Mouse (Mus musculus): ENCODE measurements around the gene Scarb1. TPM values are rescaled to one million over a fixed set of nuclear protein-coding genes. Genes with fewer than 3 reads are reported as not detected.

The Scarb1 gene
- polyA plus RNA-seq, 1 experiment from 2014 or later = 66.1 TPM

GRCm38 (mm10) chr5:125344296-125344695 is 3.4 kb upstream of the Scarb1 start:
- H3K36me3 ChIP-seq = no peaks in the 10 kb centered on the region
- H3K27me3 ChIP-seq = peaks cover 3% of the 10 kb centered on the region; the same call in 1 of the 2 replicates
- 78% methylated on average over 6 of the region's 6 CpGs for WGBS (ENCODE audit: insufficient replicate concordance)
- H3K9me3 ChIP-seq (replicated peaks) = no peaks in the 10 kb centered on the region
- H3K9ac ChIP-seq = no peak overlapping the region
- H3K27ac ChIP-seq = no peak overlapping the region
- DNase-seq (no peak), ATAC-seq (ENCODE audit: low read depth) (no peak)
- H3K4me3 ChIP-seq (replicated peaks) = no peak overlapping the region
- H3K4me2 ChIP-seq = no peak overlapping the region
- peaks cover 45% of the 10 kb centered on the region for H3K4me1 ChIP-seq (replicated peaks)

GRCm38 (mm10) chr5:125341459-125342090 is 681 bp upstream of the Scarb1 start:
- WGBS (ENCODE audit: insufficient replicate concordance) = 9% methylated on average over 14 of the region's 14 CpGs
- peaks cover 63% of the 10 kb centered on the region for H3K4me1 ChIP-seq (replicated peaks)
- peak overlapping the region; percentile 95 for H3K4me2 ChIP-seq
- DNase-seq = peak; percentile 67
- ATAC-seq (ENCODE audit: low read depth) = peak; percentile 81
- peak overlapping the region; percentile 96 for H3K27ac ChIP-seq
- H3K36me3 ChIP-seq = 0 out of 2 replicates have a peak, but pooled peaks cover 12% of the 10 kb centered on the region
- H3K9ac ChIP-seq = peak overlapping the region; percentile 87
- 0 out of 2 replicates have a peak, but pooled peaks cover under 1% of the 10 kb centered on the region for H3K27me3 ChIP-seq
- H3K9me3 ChIP-seq (replicated peaks) = no peaks in the 10 kb centered on the region
- H3K4me3 ChIP-seq (replicated peaks) = peak overlapping the region; percentile 82

- Histone ChIP-seq H3K9me3 (replicated peaks) (no peaks in the 10 kb centered on the region), H3K4me2 (peak overlapping the region; percentile 95), H3K27ac (peak overlapping the region; percentile 83), H3K9ac (peak overlapping the region; percentile 87), H3K36me3 (peaks cover 24% of the 10 kb centered on the region), H3K4me3 (replicated peaks) (peak overlapping the region; percentile 82), H3K27me3 (no peaks in the 10 kb centered on the region), H3K4me1 (replicated peaks) (peaks cover 64% of the 10 kb centered on the region)
- ATAC-seq (ENCODE audit: low read depth) (peak; percentile 13; the same call in 1 of the 2 replicates), DNase-seq (peak; percentile 9)
- WGBS (ENCODE audit: insufficient replicate concordance) = 1% methylated on average over 25 of the region's 25 CpGs
These were observed 903 bp downstream of the Scarb1 start for GRCm38 (mm10) chr5:125339851-125340531.

GRCm38 (mm10) chr5:125339108-125339751 is 1.7 kb downstream of the Scarb1 start:
- peak overlapping the region; percentile 95 for H3K4me2 ChIP-seq
- peak; percentile 56 for DNase-seq
- H3K36me3 ChIP-seq = peaks cover 30% of the 10 kb centered on the region
- WGBS (ENCODE audit: insufficient replicate concordance) = under 1% methylated on average over 18 of the region's 18 CpGs
- H3K9me3 ChIP-seq (replicated peaks) = no peaks in the 10 kb centered on the region
- no peaks in the 10 kb centered on the region for H3K27me3 ChIP-seq
- peak; percentile 6; the same call in 1 of the 2 replicates for ATAC-seq (ENCODE audit: low read depth)
- peaks cover 68% of the 10 kb centered on the region for H3K4me1 ChIP-seq (replicated peaks)
- peak overlapping the region; percentile 82 for H3K4me3 ChIP-seq (replicated peaks)
- H3K27ac ChIP-seq = peak overlapping the region; percentile 83
- H3K9ac ChIP-seq = peak overlapping the region; percentile 87

GRCm38 (mm10) chr5:125337526-125337925 is 3.4 kb downstream of the Scarb1 start:
- Histone ChIP-seq H3K4me1 (replicated peaks) (peaks cover 74% of the 10 kb centered on the region), H3K9me3 (replicated peaks) (no peaks in the 10 kb centered on the region), H3K4me2 (peak overlapping the region; percentile 95), H3K4me3 (replicated peaks) (no peak overlapping the region), H3K36me3 (peaks cover 33% of the 10 kb centered on the region), H3K27ac (peak overlapping the region; percentile 74), H3K27me3 (no peaks in the 10 kb centered on the region), H3K9ac (peak overlapping the region; percentile 87; the same call in 1 of the 2 replicates)
- DNase-seq (no peak), ATAC-seq (ENCODE audit: low read depth) (no peak)
- 79% methylated on average over 7 of the region's 7 CpGs for WGBS (ENCODE audit: insufficient replicate concordance)

GRCm38 (mm10) chr5:125337012-125337411 is 3.9 kb downstream of the Scarb1 start:
- DNase-seq (no peak), ATAC-seq (ENCODE audit: low read depth) (no peak)
- Histone ChIP-seq H3K9me3 (replicated peaks) (no peaks in the 10 kb centered on the region), H3K4me3 (replicated peaks) (no peak overlapping the region), H3K9ac (peak overlapping the region; percentile 87; the same call in 1 of the 2 replicates), H3K4me1 (replicated peaks) (peaks cover 74% of the 10 kb centered on the region), H3K27ac (peak overlapping the region; percentile 74), H3K4me2 (peak overlapping the region; percentile 28; the same call in 1 of the 2 replicates), H3K27me3 (no peaks in the 10 kb centered on the region), H3K36me3 (peaks cover 33% of the 10 kb centered on the region)
- 22% methylated on average over 9 of the region's 9 CpGs for WGBS (ENCODE audit: insufficient replicate concordance)

- no peak overlapping the region for H3K4me2 ChIP-seq
- no peaks in the 10 kb centered on the region for H3K9me3 ChIP-seq (replicated peaks)
- DNase-seq = no peak
- H3K4me1 ChIP-seq (replicated peaks) = peaks cover 75% of the 10 kb centered on the region
- no peak for ATAC-seq (ENCODE audit: low read depth)
- H3K9ac ChIP-seq = no peak overlapping the region
- no peak overlapping the region for H3K4me3 ChIP-seq (replicated peaks)
- peaks cover 38% of the 10 kb centered on the region for H3K36me3 ChIP-seq
- H3K27me3 ChIP-seq = no peaks in the 10 kb centered on the region
- WGBS (ENCODE audit: insufficient replicate concordance) = 66% methylated on average over 6 of the region's 6 CpGs
- no peak overlapping the region for H3K27ac ChIP-seq
These were observed 7.9 kb downstream of the Scarb1 start for GRCm38 (mm10) chr5:125333009-125333408.

GRCm38 (mm10) chr5:125332333-125332732 is 8.6 kb downstream of the Scarb1 start:
- H3K9ac ChIP-seq = no peak overlapping the region
- H3K27ac ChIP-seq = peak overlapping the region; percentile 68; the same call in 1 of the 2 replicates
- no peak overlapping the region for H3K4me3 ChIP-seq (replicated peaks)
- H3K27me3 ChIP-seq = no peaks in the 10 kb centered on the region
- peaks cover 39% of the 10 kb centered on the region for H3K36me3 ChIP-seq
- DNase-seq (no peak), ATAC-seq (ENCODE audit: low read depth) (no peak)
- peaks cover 74% of the 10 kb centered on the region for H3K4me1 ChIP-seq (replicated peaks)
- no peaks in the 10 kb centered on the region for H3K9me3 ChIP-seq (replicated peaks)
- H3K4me2 ChIP-seq = no peak overlapping the region
- 74% methylated on average over 4 of the region's 4 CpGs for WGBS (ENCODE audit: insufficient replicate concordance)

GRCm38 (mm10) chr5:125331811-125332210 is 9.1 kb downstream of the Scarb1 start:
- WGBS (ENCODE audit: insufficient replicate concordance) = 63% methylated on average over 3 of the region's 3 CpGs
- peaks cover 37% of the 10 kb centered on the region for H3K36me3 ChIP-seq
- H3K4me1 ChIP-seq (replicated peaks) = peaks cover 72% of the 10 kb centered on the region
- ATAC-seq (ENCODE audit: low read depth) = no peak
- H3K27me3 ChIP-seq = no peaks in the 10 kb centered on the region
- H3K9ac ChIP-seq = no peak overlapping the region
- H3K9me3 ChIP-seq (replicated peaks) = no peaks in the 10 kb centered on the region
- H3K4me3 ChIP-seq (replicated peaks) = no peak overlapping the region
- no peak for DNase-seq
- H3K27ac ChIP-seq = peak overlapping the region; percentile 68; the same call in 1 of the 2 replicates
- H3K4me2 ChIP-seq = no peak overlapping the region

GRCm38 (mm10) chr5:125331094-125331493 is 9.8 kb downstream of the Scarb1 start:
- Histone ChIP-seq H3K27ac (peak overlapping the region; percentile 68), H3K4me2 (no peak overlapping the region), H3K9ac (no peak overlapping the region), H3K36me3 (peaks cover 38% of the 10 kb centered on the region), H3K27me3 (no peaks in the 10 kb centered on the region), H3K4me1 (replicated peaks) (peaks cover 75% of the 10 kb centered on the region), H3K9me3 (replicated peaks) (no peaks in the 10 kb centered on the region), H3K4me3 (replicated peaks) (no peak overlapping the region)
- DNase-seq = no peak
- WGBS (ENCODE audit: insufficient replicate concordance) = 43% methylated on average over 3 of the region's 3 CpGs
- ATAC-seq (ENCODE audit: low read depth) = no peak

GRCm38 (mm10) chr5:125330656-125331055 is 10.2 kb downstream of the Scarb1 start:
- Histone ChIP-seq H3K36me3 (peaks cover 38% of the 10 kb centered on the region), H3K27me3 (no peaks in the 10 kb centered on the region), H3K4me1 (replicated peaks) (peaks cover 79% of the 10 kb centered on the region), H3K27ac (peak overlapping the region; percentile 68), H3K4me3 (replicated peaks) (no peak overlapping the region), H3K9ac (no peak overlapping the region), H3K4me2 (no peak overlapping the region), H3K9me3 (replicated peaks) (no peaks in the 10 kb centered on the region)
- WGBS (ENCODE audit: insufficient replicate concordance) = 54% methylated on average over 8 of the region's 8 CpGs
- ATAC-seq (ENCODE audit: low read depth) (no peak), DNase-seq (no peak)
